Mouse (Mus musculus) cerebellum, adult 18-20 months (tissue): ENCODE results near the gene Mta1.

Source experiments
- DNase-seq, 2 experiments: peaks; one replicate each; pipeline ENCODE4 v3.0.0; 2021

The Mta1 gene

GRCm38 (mm10) chr12:113098530-113099151 lies 563 bp downstream of the Mta1 start:
- DNase-seq: peak; percentile 30 to 56

GRCm38 (mm10) chr12:113099470-113100237 lies 1.6 kb downstream of the Mta1 start:
- DNase-seq: peak in 1 of 2 experiments; percentile 31

- DNase-seq: peak; percentile 72 to 73
Measured at GRCm38 (mm10) chr12:113100448-113101076, 2.5 kb downstream of the Mta1 start.

- peak in 1 of 2 experiments; percentile 18 for DNase-seq
Measured at GRCm38 (mm10) chr12:113101251-113101960, 3.3 kb downstream of the Mta1 start.

GRCm38 (mm10) chr12:113102461-113102860 lies 4.4 kb downstream of the Mta1 start:
- DNase-seq: peak; percentile 73 to 76

GRCm38 (mm10) chr12:113103846-113104451 lies 5.9 kb downstream of the Mta1 start:
- peak; percentile 32 to 34 for DNase-seq

- no peak for DNase-seq
Measured at GRCm38 (mm10) chr12:113106386-113106785, 8.3 kb downstream of the Mta1 start.

- DNase-seq: no peak
Measured at GRCm38 (mm10) chr12:113107431-113108124, 9.5 kb downstream of the Mta1 start.

GRCm38 (mm10) chr12:113108528-113109283 lies 10.6 kb downstream of the Mta1 start:
- DNase-seq: no peak

- no peak for DNase-seq
Measured at GRCm38 (mm10) chr12:113109801-113110200, 11.7 kb downstream of the Mta1 start.

- no peak for DNase-seq
Measured at GRCm38 (mm10) chr12:113114141-113114540, 16.1 kb downstream of the Mta1 start.

GRCm38 (mm10) chr12:113114856-113115538 lies 16.9 kb downstream of the Mta1 start:
- DNase-seq: no peak

- peak; percentile 83 to 87 for DNase-seq
Measured at GRCm38 (mm10) chr12:113119516-113120410, 21.7 kb downstream of the Mta1 start.

- no peak for DNase-seq
Measured at GRCm38 (mm10) chr12:113124726-113125125, 26.6 kb downstream of the Mta1 start.

GRCm38 (mm10) chr12:113130732-113131131 lies 32.7 kb downstream of the Mta1 start:
- DNase-seq: no peak

- no peak for DNase-seq
Measured at GRCm38 (mm10) chr12:113131601-113132000, 33.5 kb downstream of the Mta1 start.

GRCm38 (mm10) chr12:113132567-113132966 lies 34.5 kb downstream of the Mta1 start:
- DNase-seq: no peak

- no peak for DNase-seq
Measured at GRCm38 (mm10) chr12:113133260-113133659, 35.2 kb downstream of the Mta1 start.

- no peak for DNase-seq
Measured at GRCm38 (mm10) chr12:113133861-113134403, 35.9 kb downstream of the Mta1 start.
